Mouse (Mus musculus) liver, embryonic 14.5 days (tissue): ENCODE measurements at regions not wholly inside any gene's neighbourhood (a gene's known extent, or its start where the extent isn't known, plus 50 kb on each side); places are given as distances from the start of the nearest gene placed in this dataset.

Source experiments
- CTCF ChIP-seq: IDR thresholded peaks from 2 replicates; pipeline ENCODE4 v1.5.1; 2016; ENCODE audit warnings: antibody characterized with exemption, low read depth, control low read depth
- EP300 ChIP-seq: IDR thresholded peaks from 2 replicates; pipeline ENCODE4 v1.6.1; 2016; ENCODE audit warnings: antibody characterized with exemption, low read depth

- TF ChIP-seq EP300: no peak
- TF ChIP-seq CTCF: no peak
Observed at GRCm38 (mm10) chr10:14314607-14315006, 230.9 kb downstream of the Adgrg6 start.
